Mouse (Mus musculus) ES-Bruce4 (cell line): ENCODE data around the gene Evx2.

Experiments
- CTCF ChIP-seq: IDR thresholded peaks from one replicate; pipeline ENCODE4 v1.8.1; 2011; ENCODE audit warnings: low read depth, low read length
- POLR2A ChIP-seq: IDR thresholded peaks from one replicate; pipeline ENCODE4 v1.8.1; 2011; ENCODE audit warnings: low read length; ENCODE audit not compliant: insufficient read depth

- TF ChIP-seq POLR2A: no peak
- no peak for TF ChIP-seq CTCF
Measured at GRCm38 (mm10) chr2:74611406-74611805, 48.0 kb downstream of the Evx2 start.
